Mouse (Mus musculus): Measurements from ENCODE around the gene Ccdc82. TPM values are rescaled to one million over a fixed set of nuclear protein-coding genes. Genes with fewer than 3 reads are reported as not detected.

Gene Ccdc82
- polyA plus RNA-seq, 1 experiment = 10.7 TPM

DNA sequence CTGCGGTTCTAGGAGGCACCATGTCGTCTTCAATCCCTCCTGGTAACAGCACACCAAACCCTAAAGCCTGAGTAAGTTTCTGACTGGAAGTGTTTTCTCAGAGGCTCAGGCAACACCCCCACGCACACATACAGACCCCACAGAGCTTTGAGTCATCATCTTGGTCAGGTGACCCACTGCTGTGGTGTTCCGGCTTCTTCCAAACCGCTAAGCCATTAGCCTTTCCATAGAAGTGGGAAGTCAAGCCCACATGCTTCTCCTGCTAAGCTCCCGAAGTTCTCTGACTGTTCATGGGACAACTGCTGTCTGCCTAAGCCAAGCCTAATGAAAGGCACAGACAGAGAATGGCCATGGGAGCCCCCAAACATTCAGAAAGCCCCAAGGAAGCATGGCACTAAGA, 52.4 kb downstream of the Ccdc82 start:
- DNase-seq (ENCODE audit: low read depth) = no peak

DNA sequence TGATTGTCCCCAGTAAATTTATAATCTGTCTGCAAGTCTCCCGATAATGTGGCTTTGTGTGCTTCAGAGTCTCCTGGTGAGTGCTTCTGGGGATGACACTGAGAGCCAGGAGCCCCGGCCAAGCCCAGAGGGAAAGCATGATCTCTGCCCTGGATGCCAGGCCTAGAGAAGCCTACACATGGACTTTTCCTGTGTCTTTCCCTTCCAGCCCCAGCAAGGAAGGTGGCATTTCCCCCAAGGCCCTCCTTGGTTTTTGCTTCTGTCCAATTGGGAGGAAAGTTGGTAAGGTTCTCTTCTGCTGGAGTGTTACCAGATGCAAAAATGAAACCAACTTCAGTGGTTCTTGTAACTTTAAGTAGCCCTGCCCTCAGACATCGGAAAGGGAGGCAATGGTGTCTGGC, 53.3 kb downstream of the Ccdc82 start:
- DNase-seq (ENCODE audit: low read depth) = no peak

- DNase-seq (ENCODE audit: low read depth) = no peak
Measured at GRCm38 (mm10) chr9:13300891-13301782, 54.4 kb downstream of the Ccdc82 start.

DNA sequence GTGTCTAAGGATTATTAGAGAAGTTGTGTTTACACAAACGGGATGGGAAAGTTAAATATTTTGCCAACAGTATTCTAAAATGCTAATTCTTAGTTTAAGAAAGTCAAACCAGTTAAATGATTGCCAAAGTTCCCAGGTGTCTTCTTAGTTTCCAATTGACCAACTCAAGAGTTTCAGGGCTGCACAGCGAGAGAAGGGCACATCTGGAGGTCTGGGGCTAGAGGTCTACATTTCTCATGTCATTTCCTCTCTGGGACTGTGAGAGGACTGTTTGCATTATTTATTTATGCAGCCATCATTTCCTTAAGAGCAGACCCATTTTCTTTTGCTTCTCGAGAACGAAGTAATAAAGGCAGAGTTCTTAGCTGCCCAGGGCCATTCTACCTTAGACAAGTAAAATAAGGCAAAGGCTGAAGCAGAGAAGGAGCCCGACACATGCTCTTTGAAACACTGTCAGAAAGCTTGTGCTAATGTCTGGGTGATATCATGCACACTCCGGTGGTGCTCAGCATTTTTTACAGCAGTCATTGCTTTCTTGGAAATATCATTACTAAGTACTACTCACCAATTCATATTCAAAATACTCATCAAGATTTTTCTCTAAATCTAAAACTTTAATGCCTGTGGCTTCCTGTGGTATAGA, 55.5 kb downstream of the Ccdc82 start:
- no peak for DNase-seq (ENCODE audit: low read depth)

DNA sequence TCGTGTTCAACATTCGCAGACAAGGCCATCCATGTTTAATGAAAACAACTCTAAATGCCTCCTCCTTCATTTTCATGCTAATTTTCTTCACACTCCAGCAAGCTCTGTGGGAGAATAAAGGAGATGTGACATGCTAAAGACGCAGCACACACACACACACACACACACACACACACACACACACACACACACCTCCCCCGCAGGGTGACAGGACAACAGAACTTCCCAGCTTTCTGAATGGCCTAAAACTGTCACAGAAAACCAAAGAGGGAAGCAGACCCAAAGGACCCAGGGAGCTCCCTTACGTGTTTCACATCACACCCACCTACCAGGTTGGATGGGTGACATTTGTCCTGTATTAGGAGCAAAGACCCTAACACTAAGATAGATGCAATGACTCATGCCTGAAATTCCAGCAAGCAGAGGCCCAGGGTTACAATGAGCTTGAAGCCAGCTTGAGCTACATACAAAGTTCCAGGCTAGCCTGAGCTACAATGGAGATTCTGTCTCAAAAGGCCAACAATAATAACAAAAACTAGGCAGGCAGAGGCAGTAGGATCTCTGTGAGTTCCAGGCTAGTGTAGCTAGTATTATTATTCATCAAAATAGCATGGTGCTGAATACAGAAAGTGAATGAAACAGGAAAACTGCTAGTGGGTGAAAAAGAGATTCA, 56.5 kb downstream of the Ccdc82 start:
- DNase-seq (ENCODE audit: low read depth) = no peak

DNA sequence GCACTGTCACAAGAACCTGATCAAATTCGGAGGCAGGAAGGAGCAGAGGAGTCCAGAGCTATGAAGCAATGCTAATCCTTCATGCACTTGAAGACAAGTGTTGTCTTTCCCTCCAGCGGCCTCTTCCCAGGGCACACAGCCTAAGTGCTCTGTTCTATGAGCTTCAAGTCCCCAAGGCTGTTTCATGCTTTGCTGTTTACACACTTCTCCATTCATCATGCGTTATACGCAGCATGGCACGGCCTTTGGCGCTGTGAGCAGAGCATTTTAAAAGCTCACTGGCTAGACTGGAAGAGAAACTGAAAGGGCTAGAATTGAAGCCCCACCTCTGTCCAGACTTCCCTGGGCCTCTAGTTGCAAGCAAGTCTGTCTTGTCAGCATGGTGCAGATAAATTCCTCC, 57.2 kb downstream of the Ccdc82 start:
- no peak for DNase-seq (ENCODE audit: low read depth)

- DNase-seq (ENCODE audit: low read depth) = no peak
Measured at GRCm38 (mm10) chr9:13306471-13306870, 59.7 kb downstream of the Ccdc82 start.

DNA sequence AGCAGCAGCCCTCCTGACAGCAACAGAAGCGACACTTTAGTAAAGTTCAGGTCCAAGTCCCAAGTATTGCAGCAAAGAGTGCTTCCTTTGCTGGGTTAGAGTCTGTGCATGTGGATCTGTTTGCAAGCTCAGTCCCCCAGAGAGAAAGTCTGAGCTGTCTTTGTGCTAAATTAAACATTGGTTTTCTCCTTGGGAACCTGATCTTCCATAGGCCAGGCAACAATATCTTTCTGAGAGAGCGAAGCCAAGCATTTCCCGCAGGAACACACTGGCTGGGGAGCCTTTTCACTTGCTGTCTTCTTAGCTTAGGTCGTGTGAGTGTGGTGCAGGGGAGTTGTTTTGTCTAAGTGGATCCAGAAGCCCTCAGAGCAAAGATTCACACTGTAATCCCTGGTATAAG, 60.5 kb downstream of the Ccdc82 start:
- DNase-seq (ENCODE audit: low read depth) = no peak

- no peak for DNase-seq (ENCODE audit: low read depth)
Measured at GRCm38 (mm10) chr9:13308718-13309117, 62.0 kb downstream of the Ccdc82 start.

GRCm38 (mm10) chr9:13309807-13310206, 63.1 kb downstream of the Ccdc82 start:
- no peak for DNase-seq (ENCODE audit: low read depth)

DNA sequence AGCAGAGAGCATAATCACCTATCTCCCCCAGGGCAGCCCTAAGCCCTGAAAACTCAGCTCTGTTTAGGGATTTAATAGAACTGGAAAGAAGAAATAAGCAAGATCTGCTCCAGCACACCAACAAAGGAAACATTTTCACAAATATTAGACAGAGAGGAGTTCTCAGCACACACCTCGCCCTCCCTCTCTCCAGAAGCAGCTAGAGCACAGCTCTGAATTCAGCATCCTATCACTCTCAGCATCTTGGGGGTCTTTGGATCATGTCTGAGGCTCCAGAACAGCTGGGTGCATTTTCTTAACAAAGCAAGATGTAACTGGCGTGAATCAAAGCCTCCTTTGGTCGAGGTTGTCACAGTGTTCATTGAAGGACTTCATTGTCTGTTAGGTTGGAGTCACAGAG, 63.5 kb downstream of the Ccdc82 start:
- no peak for DNase-seq (ENCODE audit: low read depth)

DNA sequence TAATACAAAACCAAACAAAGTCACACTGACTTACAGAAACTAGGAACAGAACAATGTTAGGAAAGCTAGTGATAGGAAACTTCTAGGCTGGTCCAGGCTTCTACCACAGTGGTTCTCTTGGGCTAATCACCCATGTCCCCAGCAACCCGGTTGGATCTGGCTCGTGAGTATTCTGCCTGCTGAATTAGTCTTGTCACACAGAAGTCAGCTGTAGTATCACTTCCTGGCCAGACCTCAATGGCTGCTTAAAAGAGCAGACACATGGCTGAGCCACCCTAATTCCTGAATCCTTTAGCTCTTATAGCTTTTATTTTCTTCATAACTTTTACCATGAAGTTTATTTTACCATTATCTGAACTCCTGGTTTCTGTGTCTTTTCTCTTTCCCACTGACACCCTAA, 64.3 kb downstream of the Ccdc82 start:
- no peak for DNase-seq (ENCODE audit: low read depth)

- no peak for DNase-seq (ENCODE audit: low read depth)
Measured at GRCm38 (mm10) chr9:13313923-13314322, 67.2 kb downstream of the Ccdc82 start.

DNA sequence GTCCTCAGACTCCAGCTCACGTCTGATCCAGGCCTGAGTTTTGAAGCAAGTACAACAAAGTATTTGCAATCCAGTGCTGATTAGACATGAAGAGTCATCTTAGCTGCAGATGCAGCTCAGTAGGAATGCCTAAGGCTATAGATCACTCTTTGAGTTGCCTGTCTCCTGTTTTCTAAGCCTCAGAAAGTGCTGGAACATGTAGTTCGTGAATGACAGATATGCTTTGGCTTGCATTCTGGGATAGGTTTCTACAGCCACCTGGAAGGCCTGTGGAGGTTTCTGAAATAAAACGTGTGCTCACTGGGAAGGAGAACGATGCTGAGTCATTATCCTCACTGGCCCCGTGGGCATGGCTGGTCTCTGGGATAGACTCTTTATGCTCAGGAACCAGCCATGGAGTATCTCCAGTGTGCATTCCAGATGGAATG, 67.8 kb downstream of the Ccdc82 start:
- no peak for DNase-seq (ENCODE audit: low read depth)

GRCm38 (mm10) chr9:13315393-13315792, 68.6 kb downstream of the Ccdc82 start:
- DNase-seq (ENCODE audit: low read depth) = no peak

DNA sequence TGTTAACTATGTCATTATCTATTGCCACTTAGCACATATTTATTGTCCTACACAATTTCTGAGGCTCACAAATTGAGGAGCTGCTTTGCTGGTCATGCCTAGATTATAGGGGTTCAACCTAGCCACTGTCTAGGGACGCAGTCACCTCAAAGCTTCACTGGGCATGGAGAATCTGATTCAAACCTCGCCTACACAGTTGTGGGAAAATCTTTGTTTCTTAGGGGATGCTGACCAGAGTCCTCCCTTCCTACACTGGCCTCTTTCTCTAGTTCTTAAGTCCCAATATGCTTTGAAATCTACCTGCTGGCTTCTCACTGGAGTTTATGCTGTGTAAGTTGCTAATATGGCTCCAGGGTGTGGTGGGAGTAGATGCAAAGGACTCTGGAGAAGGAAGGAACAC, 72.8 kb downstream of the Ccdc82 start:
- DNase-seq (ENCODE audit: low read depth) = no peak

DNA sequence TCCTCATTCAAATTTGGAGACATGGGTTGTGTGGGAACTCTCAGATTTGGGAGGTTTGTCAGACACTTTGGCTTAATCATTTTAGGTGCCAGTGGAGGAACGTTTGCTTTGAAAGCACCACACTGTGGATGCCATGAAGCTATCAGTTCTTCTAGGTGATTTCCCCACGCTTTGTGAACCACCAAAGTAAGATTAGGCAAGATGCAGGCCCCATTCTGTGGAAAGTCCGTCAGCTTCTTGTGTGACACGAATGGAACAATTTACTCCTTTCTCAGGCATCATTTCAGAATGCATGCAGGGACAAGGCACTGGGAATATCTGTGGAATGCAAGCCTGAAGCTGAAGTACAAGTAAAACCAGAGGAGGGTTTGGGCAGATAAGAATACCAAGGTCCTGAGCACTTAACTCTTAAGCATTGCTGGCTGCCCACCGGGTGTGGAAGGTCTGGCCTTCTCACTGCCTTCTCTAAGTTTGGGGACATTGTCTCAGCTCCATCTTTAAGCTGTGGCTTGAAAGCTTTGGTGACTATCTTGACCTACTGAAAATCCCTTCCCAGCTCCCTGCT, 74.1 kb downstream of the Ccdc82 start:
- DNase-seq (ENCODE audit: low read depth) = no peak

- DNase-seq (ENCODE audit: low read depth) = no peak
Measured at GRCm38 (mm10) chr9:13323074-13323473, 76.3 kb downstream of the Ccdc82 start.

GRCm38 (mm10) chr9:13323612-13324011, 76.9 kb downstream of the Ccdc82 start:
- DNase-seq (ENCODE audit: low read depth) = no peak
